Mouse (Mus musculus) skeletal muscle tissue, postnatal 0 days (tissue): Measurements from ENCODE around the gene Ipmk. TPM values are rescaled to one million over a fixed set of nuclear protein-coding genes. Genes with fewer than 3 reads are reported as not detected.

ENCODE experiments used
- polyA plus RNA-seq: library from polyadenylated mRNA; unstranded; fragments of >200 nt; fragmentation: Nextera tagmentation; extraction: Ambion mirVana; gene quantifications from 2 replicates; pipeline ENCODE4 v1.2.1, GENCODE M21; 2015

The Ipmk gene
- polyA plus RNA-seq, result 5.7 and 6.2 TPM in 2 replicates

GRCm38 (mm10) chr10:71347509-71347949 lies at the start of gene Ipmk:
TSS of gene Ipmk (plus strand) at chr10:71347763.

DNA sequence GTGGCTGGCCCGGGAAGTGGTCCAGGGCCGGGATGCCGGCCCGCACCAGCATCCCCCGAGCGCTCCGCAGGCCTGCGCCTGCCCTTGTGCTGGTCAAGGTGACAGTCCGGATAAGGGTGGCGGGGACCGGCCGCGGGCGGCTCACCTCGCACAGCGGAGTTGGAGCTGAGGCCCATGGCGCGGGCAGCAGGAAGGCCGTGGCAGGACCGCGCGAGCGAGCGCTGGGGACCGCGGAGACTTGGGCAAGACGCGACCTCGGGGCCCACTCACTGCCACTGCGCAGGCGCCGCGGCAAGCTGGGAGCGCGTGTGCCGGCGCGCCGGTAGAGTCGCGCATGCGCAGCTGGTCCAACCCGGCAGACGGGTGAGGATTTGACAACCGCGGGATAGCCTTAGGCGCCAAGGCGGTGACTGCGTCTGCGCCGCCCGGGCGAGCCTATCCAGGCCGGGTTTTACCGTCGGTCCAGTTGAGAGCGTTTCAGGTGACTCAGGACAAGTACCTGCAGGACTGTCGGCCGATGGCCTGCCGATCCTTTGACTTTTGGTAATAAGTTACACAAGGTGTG lies 2.9 kb upstream of the Ipmk start, which contains the start of gene Cisd1:
Cisd1 (minus strand) TSS at position 376 of the 565 bp plus-strand sequence.

Other genes starting within 250 kb of the Ipmk start
- gene Bicc1, start 188.1 kb upstream of the Ipmk start, polyA plus RNA-seq, result 16.3 and 18.8 TPM in 2 replicates
- gene Tfam, start 109.5 kb upstream of the Ipmk start, polyA plus RNA-seq, result 62.7 and 68.2 TPM in 2 replicates
- 100 and 112 TPM in 2 replicates for gene Ube2d1, start 62.5 kb upstream of the Ipmk start, polyA plus RNA-seq
- 89.6 and 99.9 TPM in 2 replicates for gene Cisd1, start 2.8 kb upstream of the Ipmk start, polyA plus RNA-seq